Mouse (Mus musculus) ES-E14 (cell line): ENCODE measurements around the gene Pfkm. TPM values are rescaled to one million over a fixed set of nuclear protein-coding genes. Genes with fewer than 3 reads are reported as not detected.

Source experiments
- DNase-seq: peaks from one replicate; pipeline ENCODE4 v3.0.0-alpha.2; 2013; ENCODE audit warnings: low read depth, low spot score
- H3K27ac ChIP-seq: 2 replicates; pipeline ENCODE4 v1.5.1; 2012; ENCODE audit warnings: low read depth, mild to moderate bottlenecking, low read length, moderate library complexity, mixed read lengths; ENCODE audit not compliant: poor library complexity, insufficient read depth, severe bottlenecking
- H3K36me3 ChIP-seq: 2 replicates; pipeline ENCODE4 v1.6.1; 2012; ENCODE audit warnings: mild to moderate bottlenecking, low read length, moderate library complexity, mixed read lengths; ENCODE audit not compliant: control insufficient read depth, poor library complexity, insufficient read depth, severe bottlenecking
- H3K4me1 ChIP-seq, 2 experiments: fragments of 150-350 bp in 1 of 2; sonication (generic) in 1 of 2; 2 replicates each; pipeline ENCODE4 v1.6.1; 2012; ENCODE audit warnings: low read length in 2 of 2, mild to moderate bottlenecking in 1 of 2, mixed read lengths in 1 of 2; ENCODE audit not compliant: control insufficient read depth in 2 of 2, insufficient read depth in 2 of 2, poor library complexity in 1 of 2
- H3K4me3 ChIP-seq, 2 experiments: fragments of 150-350 bp in 1 of 2; sonication (generic) in 1 of 2; 2 replicates each; pipeline ENCODE4 v1.5.1; 2012; ENCODE audit warnings: low read length in 2 of 2, low read depth in 1 of 2, mild to moderate bottlenecking in 1 of 2, mixed read lengths in 1 of 2; ENCODE audit not compliant: insufficient read depth in 1 of 2, poor library complexity in 1 of 2, severe bottlenecking in 1 of 2
- H3K9ac ChIP-seq: 2 replicates; pipeline ENCODE4 v1.6.1; 2012; ENCODE audit warnings: low read depth, mild to moderate bottlenecking, low read length, mixed read lengths; ENCODE audit not compliant: poor library complexity, insufficient read depth, severe bottlenecking
- H3K9me3 ChIP-seq: fragments of 150-350 bp; sonication (generic); 2 replicates; pipeline ENCODE4 v1.6.1; 2012; ENCODE audit warnings: low read depth, mild to moderate bottlenecking, low read length; ENCODE audit not compliant: control insufficient read depth, insufficient read depth
- CHD2 ChIP-seq: IDR thresholded peaks from 2 replicates; pipeline ENCODE4 v1.6.1; 2014; ENCODE audit warnings: mild to moderate bottlenecking, low read depth, low read length, inconsistent platforms
- HCFC1 ChIP-seq: IDR thresholded peaks from 2 replicates; pipeline ENCODE4 v1.6.1; 2012; ENCODE audit warnings: low read length, inconsistent platforms, borderline replicate concordance; ENCODE audit not compliant: insufficient read depth
- MAFK ChIP-seq: IDR thresholded peaks from 2 replicates; pipeline ENCODE4 v1.6.1; 2014; ENCODE audit warnings: mild to moderate bottlenecking, low read depth, low read length, inconsistent platforms; ENCODE audit not compliant: insufficient read depth
- ZC3H11A ChIP-seq: IDR thresholded peaks from 2 replicates; pipeline ENCODE4 v1.6.1; 2012; ENCODE audit warnings: low read depth, mild to moderate bottlenecking, inconsistent platforms, low read length, borderline replicate concordance
- ZNF384 ChIP-seq: IDR thresholded peaks from 2 replicates; pipeline ENCODE4 v1.6.1; 2012; ENCODE audit warnings: low read depth, low read length, inconsistent platforms
- in situ Hi-C, 2 experiments: fragments of 600-800 bp; cut with MboI; formaldehyde crosslinking; loops; one replicate each; pipeline ENCODE4 v1.15.1; 2025; ENCODE audit warnings: low sequenced_read_pairs in 2 of 2, inconsistent platforms in 1 of 2; ENCODE audit not compliant: unreplicated experiment in 2 of 2
- total RNA-seq: library from RNA; depleted of rRNA; stranded (reverse); fragments of 300-350 nt; gene quantifications from 2 replicates; pipeline ENCODE4 v1.2.3, GENCODE M21; 2012

Gene Pfkm
- total RNA-seq, 1 experiment, result 18.5 TPM

DNA sequence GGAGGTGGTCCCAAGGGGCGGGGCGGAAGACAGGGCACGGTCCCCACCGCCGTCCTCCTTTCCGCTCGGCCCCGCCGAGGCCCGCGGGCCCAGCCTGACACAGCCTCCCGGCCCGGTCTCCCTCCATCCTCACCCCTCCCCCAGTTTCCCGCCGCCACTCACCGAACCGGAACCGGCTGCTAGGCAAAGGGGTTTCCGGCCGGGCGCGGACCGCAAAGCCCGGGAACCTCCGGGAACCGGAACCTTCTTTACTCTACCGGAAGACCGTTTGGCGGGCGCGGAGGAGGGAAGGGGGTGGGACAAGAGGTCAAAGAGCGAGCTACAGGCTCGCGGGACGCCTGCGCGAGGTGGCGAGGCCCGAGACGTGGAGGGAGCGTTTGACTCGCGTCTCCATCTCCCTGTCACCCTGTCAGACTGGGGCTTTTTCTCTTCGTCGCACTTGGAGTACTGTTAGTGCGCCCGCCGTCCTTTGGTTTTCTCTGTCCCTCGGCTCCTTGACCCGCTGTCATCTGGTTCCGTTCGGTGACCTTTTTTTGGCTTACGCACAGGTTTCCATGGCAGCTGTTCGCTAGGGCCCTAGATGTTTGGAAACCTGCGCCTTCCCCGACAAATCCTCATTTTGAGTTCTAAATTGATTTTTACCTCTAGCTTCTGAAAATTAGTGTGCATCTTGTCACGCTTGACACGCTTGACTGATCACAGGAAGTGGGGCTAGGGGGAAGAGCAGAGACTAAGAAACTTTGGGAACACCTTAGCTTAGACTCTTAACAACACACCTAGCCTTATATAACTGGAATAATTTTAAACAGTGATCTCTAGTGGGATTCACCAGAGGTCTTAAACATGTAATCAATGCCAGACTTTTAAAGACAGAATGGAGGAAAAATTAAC lies 977 bp downstream of the Pfkm start, which contains the start of gene Senp1:
Gene Senp1, minus strand, starts transcription at position 624 of the 891 bp plus-strand sequence.
- H3K4me3 ChIP-seq, result peak within 1 kb of the TSS; percentile 92 to 95
- H3K4me1 ChIP-seq, result peaks cover 0 to 3% of the 10 kb centered on the region in 2 experiments; a peak in 1 of 4 replicates
- peak within 1 kb of the TSS; percentile 95 for H3K9ac ChIP-seq
- in situ Hi-C loops, result no loop called here
- peak within 1 kb of the TSS; percentile 87 for H3K27ac ChIP-seq
- H3K9me3 ChIP-seq, result no peaks in the 10 kb centered on the region
- peaks cover 4% of the 10 kb centered on the region; the same call in 1 of the 2 replicates for H3K36me3 ChIP-seq
- TF ChIP-seq ZC3H11A (no peak), MAFK (no peak), ZNF384 (no peak), HCFC1 (peak; percentile 84), CHD2 (peak; percentile 44; the same call in 1 of the 2 replicates)
- peak; percentile 77 for DNase-seq

DNA sequence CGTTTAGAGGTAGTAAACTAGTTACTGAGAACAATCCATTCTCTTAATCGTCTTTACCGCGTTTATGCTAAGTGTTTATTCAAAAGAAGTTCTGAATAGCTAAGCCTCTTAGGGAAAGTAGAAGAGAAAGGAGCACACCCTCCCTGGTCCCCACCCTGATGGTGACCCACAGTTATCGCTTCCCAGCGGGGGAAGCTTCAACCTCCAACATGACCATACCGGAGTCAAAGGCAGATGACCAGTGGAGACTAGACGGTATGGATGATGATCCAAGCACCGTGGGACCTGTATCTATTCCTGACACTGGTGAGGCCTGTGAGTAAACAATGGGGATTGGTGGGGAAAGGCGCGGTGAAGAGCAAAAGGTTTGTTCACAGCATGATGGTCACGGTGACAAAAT lies 2.5 kb downstream of the Pfkm start:
- TF ChIP-seq HCFC1 (no peak), ZC3H11A (no peak), CHD2 (no peak), MAFK (no peak), ZNF384 (no peak)
- peaks cover 0 to 3% of the 10 kb centered on the region in 2 experiments; a peak in 1 of 4 replicates for H3K4me1 ChIP-seq
- H3K9ac ChIP-seq, result no peak overlapping the region
- no peak for DNase-seq
- H3K4me3 ChIP-seq, result no peak overlapping the region
- in situ Hi-C loops, result loop anchor here in 1 of 2 experiments (5.0 kb wide), 1 partner anchor 57 kb away; no protein-coding TSS in a partner anchor
- no peaks in the 10 kb centered on the region; the same call in 1 of the 2 replicates for H3K36me3 ChIP-seq
- no peak overlapping the region for H3K27ac ChIP-seq
- H3K9me3 ChIP-seq, result no peaks in the 10 kb centered on the region

DNA sequence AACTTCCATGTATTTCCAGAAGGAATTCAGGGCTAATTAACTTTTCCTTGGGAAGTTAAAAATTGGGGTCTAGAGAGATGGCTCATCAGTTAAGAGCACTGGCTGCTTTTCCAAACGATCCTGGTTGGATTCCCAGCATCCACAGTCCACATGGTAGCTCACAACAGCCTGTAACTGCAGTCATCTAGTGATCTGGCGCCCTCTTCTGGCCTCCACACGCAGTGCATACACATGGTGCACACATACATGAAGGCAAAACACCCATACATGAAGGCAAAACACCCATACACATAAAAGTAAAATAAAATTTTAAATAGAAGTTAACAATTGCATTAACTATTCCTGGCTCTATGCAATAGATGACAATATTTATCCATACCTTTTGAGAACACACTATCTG lies 4.6 kb downstream of the Pfkm start:
- H3K27ac ChIP-seq, result no peak overlapping the region
- H3K9ac ChIP-seq, result no peak overlapping the region
- DNase-seq, result no peak
- in situ Hi-C loops, result loop anchor here in 1 of 2 experiments (5.0 kb wide), 1 partner anchor 55 kb away; no protein-coding TSS in a partner anchor
- TF ChIP-seq ZC3H11A (no peak), CHD2 (no peak), ZNF384 (no peak), MAFK (no peak), HCFC1 (no peak)
- no peaks in the 10 kb centered on the region for H3K9me3 ChIP-seq
- no peaks in the 10 kb centered on the region; the same call in 1 of the 2 replicates for H3K36me3 ChIP-seq
- no peak overlapping the region for H3K4me3 ChIP-seq
- H3K4me1 ChIP-seq, result peaks cover 0 to 3% of the 10 kb centered on the region in 2 experiments; a peak in 1 of 4 replicates

DNA sequence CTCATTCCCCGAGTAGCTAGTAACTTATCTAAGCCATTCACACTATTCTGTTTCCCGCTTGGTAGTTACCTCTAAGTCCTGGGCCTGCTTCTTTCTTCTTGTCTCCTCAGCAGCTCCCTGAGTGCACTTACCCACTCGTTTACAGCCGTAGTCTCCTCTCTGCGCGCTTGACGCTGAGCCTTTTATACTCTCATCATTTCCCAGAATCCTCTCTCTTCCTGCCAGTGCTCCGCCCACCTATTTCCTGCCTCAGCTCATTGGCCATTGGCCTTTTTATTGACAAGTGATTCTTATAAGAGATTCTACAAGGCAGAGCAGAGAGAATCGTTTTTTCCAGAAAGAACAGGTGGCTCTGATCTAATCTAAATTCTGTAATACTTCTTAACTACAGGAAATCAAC lies 6.1 kb downstream of the Pfkm start:
- DNase-seq, result no peak
- peak overlapping the region; percentile 57 to 64 for H3K4me3 ChIP-seq
- H3K4me1 ChIP-seq, result peaks cover 0 to 3% of the 10 kb centered on the region in 2 experiments; a peak in 1 of 4 replicates
- peak overlapping the region; percentile 63 for H3K9ac ChIP-seq
- H3K27ac ChIP-seq, result no peak overlapping the region
- TF ChIP-seq MAFK (0 out of 2 replicates have a peak, but pooled peaks have one; percentile 4), ZNF384 (no peak)
- in situ Hi-C loops, result loop anchor here in 1 of 2 experiments (5.0 kb wide), 1 partner anchor 54 kb away; no protein-coding TSS in a partner anchor
- H3K36me3 ChIP-seq, result no peaks in the 10 kb centered on the region; the same call in 1 of the 2 replicates
- no peaks in the 10 kb centered on the region for H3K9me3 ChIP-seq
